Mouse (Mus musculus): ENCODE results near the gene Iqgap2. TPM values are rescaled to one million over a fixed set of nuclear protein-coding genes. Genes with fewer than 3 reads are reported as not detected.

Iqgap2 gene
- 20.8 TPM for polyA plus RNA-seq (2017; shearing (Covaris generic))

GRCm38 (mm10) chr13:95891491-95891925, at the start of gene Iqgap2:
Gene Iqgap2, minus strand, starts transcription at chr13:95891922.

GRCm38 (mm10) chr13:95696654-95697163, 195.0 kb downstream of the Iqgap2 start, which contains the start of gene F2rl2:
Gene F2rl2, plus strand, starts transcription at chr13:95696853.

GRCm38 (mm10) chr13:95618309-95618712, 273.4 kb downstream of the Iqgap2 start, which contains the start of gene F2r:
Gene F2r, minus strand, starts transcription at chr13:95618487.

Other genes with a start within 250 kb of the Iqgap2 start
- 2.5 TPM for gene F2rl2, start 195.1 kb downstream of the Iqgap2 start, polyA plus RNA-seq (2017; shearing (Covaris generic))
- 23.0 TPM for gene Gm20075, start 189.5 kb upstream of the Iqgap2 start, polyA plus RNA-seq (2017; shearing (Covaris generic))
- not detected for gene Gm17190, start 190.1 kb upstream of the Iqgap2 start, polyA plus RNA-seq (2017; shearing (Covaris generic))
- gene Sv2c, start 240.7 kb upstream of the Iqgap2 start, polyA plus RNA-seq (2017; shearing (Covaris generic)): 2.3 TPM

Data from inflammation-experienced regulatory T-cells, adult 16 weeks (primary cell).